In the genomic region with DNA sequence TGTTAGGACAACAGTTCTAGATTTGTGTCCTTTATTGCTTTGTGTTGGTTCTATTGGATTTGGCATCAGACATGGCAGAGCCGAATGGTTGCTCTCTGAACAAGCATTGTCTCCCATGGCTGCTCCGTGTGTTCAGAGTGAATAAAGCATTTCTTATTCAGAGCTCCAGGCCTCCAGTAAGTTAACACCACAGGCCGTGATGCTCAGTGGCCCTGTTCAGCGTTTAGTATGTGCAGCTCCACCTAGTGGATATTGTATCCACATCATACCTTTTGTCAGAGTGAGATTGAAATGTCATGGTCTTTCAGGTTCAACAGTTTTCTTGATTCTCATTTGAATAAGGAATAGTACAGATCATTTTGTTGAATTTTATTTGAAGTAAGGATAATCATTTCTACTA, we compare ENCODE assay signal across 7 mouse cellular contexts. TPM values are rescaled to one million over a fixed set of nuclear protein-coding genes. Genes with fewer than 3 reads are reported as not detected.
DNase-seq lines count a peak whose midpoint lies in the region; ATAC-seq and TF ChIP-seq lines count a peak whose summit lies in the region.

No protein-coding gene starts in this region.

- H3K27ac ChIP-seq in cerebellum, adult 2 months (ENCODE audit: insufficient read depth, low read length), result no peak overlapping the region
- H3K27ac ChIP-seq in forebrain, postnatal 0 days (ENCODE audit: low read depth, low read length), result no peak overlapping the region
- H3K27ac ChIP-seq in limb, embryonic 11.5 days (replicated peaks; ENCODE audit: low read depth, low read length), result no peak overlapping the region
- no peak overlapping the region for H3K27ac ChIP-seq in midbrain, postnatal 0 days (ENCODE audit: low read depth, low read length)

- no peak overlapping the region for H3K9ac ChIP-seq in forebrain, postnatal 0 days
- no peak overlapping the region for H3K9ac ChIP-seq in limb, embryonic 11.5 days (ENCODE audit: low read length)
- H3K9ac ChIP-seq in midbrain, postnatal 0 days (replicated peaks; ENCODE audit: low read length, poor library complexity, severe bottlenecking), result no peak overlapping the region

- peaks cover 7% of the 10 kb centered on the region for H3K36me3 ChIP-seq in forebrain, postnatal 0 days (ENCODE audit: insufficient read depth)
- peaks cover 3% of the 10 kb centered on the region; the same call in 1 of the 2 replicates for H3K36me3 ChIP-seq in limb, embryonic 11.5 days (ENCODE audit: control insufficient read depth, insufficient read depth, low read length)
- no peaks in the 10 kb centered on the region for H3K36me3 ChIP-seq in midbrain, postnatal 0 days (ENCODE audit: insufficient read depth, low read length)

- H3K9me3 ChIP-seq in forebrain, postnatal 0 days (ENCODE audit: low read length), result no peaks in the 10 kb centered on the region
- no peaks in the 10 kb centered on the region for H3K9me3 ChIP-seq in limb, embryonic 11.5 days (ENCODE audit: control insufficient read depth, low read length)
- H3K9me3 ChIP-seq in midbrain, postnatal 0 days (ENCODE audit: low read length), result no peaks in the 10 kb centered on the region

- no peaks in the 10 kb centered on the region for H3K27me3 ChIP-seq in cerebellum, adult 2 months (ENCODE audit: control insufficient read depth, insufficient read depth, low read length)
- H3K27me3 ChIP-seq in forebrain, postnatal 0 days (ENCODE audit: insufficient read depth, low read length), result no peaks in the 10 kb centered on the region
- H3K27me3 ChIP-seq in limb, embryonic 11.5 days (ENCODE audit: control insufficient read depth, insufficient read depth, low read length), result no peaks in the 10 kb centered on the region
- no peaks in the 10 kb centered on the region for H3K27me3 ChIP-seq in midbrain, postnatal 0 days (ENCODE audit: insufficient read depth, low read length)

- no peak for TF ChIP-seq POLR2A in cerebellum, adult 2 months (IDR thresholded peaks at IDR 0.05; ENCODE audit: borderline replicate concordance, insufficient read depth, low read length)

- WGBS in cerebellum, adult 2 months, result 4% methylated on average over 4 of the region's 4 CpGs
- 5% methylated on average over 4 of the region's 4 CpGs for WGBS in forebrain, postnatal 0 days
- WGBS in limb, embryonic 11.5 days, result 32% methylated on average over 4 of the region's 4 CpGs
- WGBS in midbrain, postnatal 0 days, result 8% methylated on average over 4 of the region's 4 CpGs

- DNase-seq in 416B (ENCODE audit: low read depth), result peak; percentile 81
- DNase-seq in cerebellum, adult 2 months, result peak; percentile 27 to 56
- DNase-seq in forebrain, postnatal 0 days, result peak; percentile 41
- peak; percentile 39 for DNase-seq in limb, embryonic 11.5 days (ENCODE audit: low spot score)
- DNase-seq in midbrain, postnatal 0 days (ENCODE audit: low spot score), result peak; percentile 70
- DNase-seq in left cerebral cortex, adult 9 months (ENCODE audit: low spot score in 2 of 2), result no peak

- H3K4me1 ChIP-seq in cerebellum, adult 2 months (ENCODE audit: control insufficient read depth, insufficient read depth, low read length), result no peaks in the 10 kb centered on the region
- no peaks in the 10 kb centered on the region for H3K4me1 ChIP-seq in forebrain, postnatal 0 days (ENCODE audit: insufficient read depth)
- H3K4me1 ChIP-seq in limb, embryonic 11.5 days (ENCODE audit: control insufficient read depth, insufficient read depth, low read length), result no peaks in the 10 kb centered on the region
- H3K4me1 ChIP-seq in midbrain, postnatal 0 days (ENCODE audit: insufficient read depth, low read length), result no peaks in the 10 kb centered on the region

- no peak overlapping the region for H3K4me3 ChIP-seq in cerebellum, adult 2 months (replicated peaks; ENCODE audit: insufficient read depth, low read depth, low read length)
- no peak overlapping the region for H3K4me3 ChIP-seq in forebrain, postnatal 0 days (ENCODE audit: low read depth, low read length)
- H3K4me3 ChIP-seq in limb, embryonic 11.5 days (ENCODE audit: low read depth, low read length), result no peak overlapping the region
- H3K4me3 ChIP-seq in midbrain, postnatal 0 days (ENCODE audit: low read depth, low read length), result no peak overlapping the region

- peak; percentile 59; the same call in 1 of the 2 replicates for TF ChIP-seq CTCF in cerebellum, adult 2 months (IDR thresholded peaks at IDR 0.05; ENCODE audit: borderline replicate concordance, insufficient read depth, low read depth, low read length)
- TF ChIP-seq CTCF in forebrain, postnatal 0 days (IDR thresholded peaks at IDR 0.05; ENCODE audit: low read depth), result peak; percentile 62
- TF ChIP-seq CTCF in midbrain, postnatal 0 days (IDR thresholded peaks at IDR 0.05), result peak; percentile 72

- ATAC-seq in CD4-positive, CD25-positive, alpha-beta regulatory T cell, adult 4 months, result peak; percentile 86
- ATAC-seq in forebrain, postnatal 0 days, result peak; percentile 62
- ATAC-seq in limb, embryonic 11.5 days (ENCODE audit: insufficient number of reproducible peaks, low FRiP score, low TSS enrichment, low read depth), result no peak
- no peak for ATAC-seq in midbrain, postnatal 0 days (ENCODE audit: low FRiP score)

- H3K4me2 ChIP-seq in forebrain, postnatal 0 days (ENCODE audit: low read depth), result no peak overlapping the region
- H3K4me2 ChIP-seq in limb, embryonic 11.5 days (ENCODE audit: low read depth, severe bottlenecking), result no peak overlapping the region
- H3K4me2 ChIP-seq in midbrain, postnatal 0 days (ENCODE audit: low read depth, low read length, poor library complexity, severe bottlenecking), result no peak overlapping the region

RNA-seq across cellular contexts. Expression of gene Pds5b, which starts 44.2 kb away (rescaled TPM):
- 10 to 100 TPM; 19.9 to 23.1 TPM for polyA plus RNA-seq in CD4-positive, CD25-positive, alpha-beta regulatory T cell, adult 4 months (2017; shearing (Covaris generic))
- polyA plus RNA-seq in cerebellum, adult 2 months (2012; rRNA removed), result 27.2 and 27.6 TPM in 2 replicates
- 43.5 and 50.0 TPM in 2 replicates for total RNA-seq in forebrain, postnatal 0 days (2014; rRNA removed)
- polyA plus RNA-seq in forebrain, postnatal 0 days (2015; fragmentation: Nextera tagmentation; extraction: Ambion mirVana), result 11.7 and 17.2 TPM in 2 replicates
- 52.7 and 54.3 TPM in 2 replicates for polyA plus RNA-seq in limb, embryonic 11.5 days (2014; fragmentation: Nextera tagmentation; extraction: Ambion mirVana)
- total RNA-seq in midbrain, postnatal 0 days (2014; rRNA removed), result 44.1 and 62.6 TPM in 2 replicates
- polyA plus RNA-seq in midbrain, postnatal 0 days (2015; fragmentation: Nextera tagmentation; extraction: Ambion mirVana), result 17.9 and 18.8 TPM in 2 replicates

RNA-seq across cellular contexts. Expression of gene N4bp2l2, which starts 51.8 kb away (rescaled TPM):
- 10 to 100 TPM; 54.8 to 84.0 TPM for polyA plus RNA-seq in CD4-positive, CD25-positive, alpha-beta regulatory T cell, adult 4 months (2017; shearing (Covaris generic))
- 34.3 and 37.3 TPM in 2 replicates for polyA plus RNA-seq in cerebellum, adult 2 months (2012; rRNA removed)
- total RNA-seq in forebrain, postnatal 0 days (2014; rRNA removed), result 93.1 and 101 TPM in 2 replicates
- 21.5 and 26.5 TPM in 2 replicates for polyA plus RNA-seq in forebrain, postnatal 0 days (2015; fragmentation: Nextera tagmentation; extraction: Ambion mirVana)
- 52.4 and 53.0 TPM in 2 replicates for polyA plus RNA-seq in limb, embryonic 11.5 days (2014; fragmentation: Nextera tagmentation; extraction: Ambion mirVana)
- 38.9 and 63.4 TPM in 2 replicates for total RNA-seq in midbrain, postnatal 0 days (2014; rRNA removed)
- polyA plus RNA-seq in midbrain, postnatal 0 days (2015; fragmentation: Nextera tagmentation; extraction: Ambion mirVana), result 27.9 and 29.1 TPM in 2 replicates

Comparison
In these comparisons a context has a peak if more than half of its experiments do, and no peak if none do; other contexts are left out.
1. DNase-seq: peak in 416B (single experiment), cerebellum, adult 2 months (2 of 2), forebrain, postnatal 0 days (single experiment), limb, embryonic 11.5 days (single experiment) and midbrain, postnatal 0 days (single experiment); none in left cerebral cortex, adult 9 months (0 of 2).
2. ATAC-seq: peak in CD4-positive, CD25-positive, alpha-beta regulatory T cell, adult 4 months (single experiment) and forebrain, postnatal 0 days (single experiment); none in limb, embryonic 11.5 days (single experiment) and midbrain, postnatal 0 days (single experiment).
3. Peak in every context shown above with its lines, with median percentiles within 50 percentile points of each other: CTCF ChIP-seq.